Mouse (Mus musculus) liver, embryonic 16.5 days (tissue): Measurements from ENCODE around the gene Pqbp1. TPM values are rescaled to one million over a fixed set of nuclear protein-coding genes. Genes with fewer than 3 reads are reported as not detected.
"Not testable (repeated sequence)": the region's sequence is repeated elsewhere in the genome, so short reads cannot be mapped to it uniquely, and the experiment has no call there.

Experiments used
- ATAC-seq: fragments of 200-750 bp; cut with Nextera tagmentation; 2 replicates; pipeline ENCODE4 v1.8.0; 2017; ENCODE audit warnings: low read depth, mild to moderate bottlenecking, moderate number of reproducible peaks, moderate library complexity
- H3K27ac ChIP-seq: fragments of 300-500 bp; sonication (generic); 2 replicates; pipeline ENCODE4 v1.5.1; 2014; ENCODE audit warnings: mild to moderate bottlenecking, low read length
- H3K27me3 ChIP-seq: fragments of 300-500 bp; sonication (generic); 2 replicates; pipeline ENCODE4 v1.6.1; 2014; ENCODE audit warnings: low read depth, low read length, mixed read lengths; ENCODE audit not compliant: control insufficient read depth, insufficient read depth
- H3K36me3 ChIP-seq: fragments of 300-500 bp; sonication (generic); 2 replicates; pipeline ENCODE4 v1.6.1; 2014; ENCODE audit warnings: mild to moderate bottlenecking; ENCODE audit not compliant: control insufficient read depth, insufficient read depth
- H3K4me1 ChIP-seq: fragments of 300-500 bp; sonication (generic); 2 replicates; pipeline ENCODE4 v1.6.1; 2014; ENCODE audit warnings: low read depth, low read length, mixed read lengths; ENCODE audit not compliant: control insufficient read depth
- H3K4me2 ChIP-seq: fragments of 300-500 bp; sonication (generic); 2 replicates; pipeline ENCODE4 v1.6.1; 2014; ENCODE audit warnings: low read depth, low read length, mixed read lengths
- H3K4me3 ChIP-seq: fragments of 300-500 bp; sonication (generic); 2 replicates; pipeline ENCODE4 v1.5.1; 2014; ENCODE audit warnings: low read depth, mild to moderate bottlenecking, low read length
- H3K9ac ChIP-seq: fragments of 300-500 bp; sonication (generic); 2 replicates; pipeline ENCODE4 v1.6.1; 2014; ENCODE audit warnings: low read depth, low read length
- H3K9me3 ChIP-seq: fragments of 300-500 bp; sonication (generic); replicated peaks from 2 replicates; pipeline ENCODE4 v1.6.1; 2016; ENCODE audit warnings: low read length; ENCODE audit not compliant: control insufficient read depth
- WGBS: fragments of 180-500 bp; shearing (Covaris S2); extraction: QIAGEN DNeasy Blood & Tissue Kit; methylation state at CpG from one replicate; pipeline ENCODE4 v1.1.7; 2014; ENCODE audit not compliant: insufficient replicate concordance; 5-methylcytosine and 5-hydroxymethylcytosine counted together
- polyA plus RNA-seq: library from polyadenylated mRNA; unstranded; fragments of >200 nt; fragmentation: Nextera tagmentation; extraction: Ambion mirVana; gene quantifications from 2 replicates; pipeline ENCODE4 v1.2.1, GENCODE M21; 2015

The Pqbp1 gene
- polyA plus RNA-seq, 1 experiment from 2014 or later, result 38.6 TPM

GRCm38 (mm10) chrX:7926266-7926665 lies 27.2 kb upstream of the Pqbp1 start:
- peaks cover 70% of the 10 kb centered on the region for H3K27me3 ChIP-seq

GRCm38 (mm10) chrX:7922032-7922431 lies 23.0 kb upstream of the Pqbp1 start:
- no peak overlapping the region for H3K9ac ChIP-seq
- 17% methylated on average over 47 of the region's 48 CpGs for WGBS
- H3K27ac ChIP-seq, result no peak overlapping the region
- no peaks in the 10 kb centered on the region; the same call in 1 of the 2 replicates for H3K4me1 ChIP-seq
- no peak for ATAC-seq
- peak overlapping the region; percentile 9; the same call in 1 of the 2 replicates for H3K4me2 ChIP-seq
- H3K4me3 ChIP-seq, result no peak overlapping the region
- H3K27me3 ChIP-seq, result peaks cover 76% of the 10 kb centered on the region
- no peaks in the 10 kb centered on the region for H3K9me3 ChIP-seq
- no peaks in the 10 kb centered on the region for H3K36me3 ChIP-seq

More at GRCm38 (mm10) chrX:7926266-7926665, 27.2 kb upstream of the Pqbp1 start:
- Histone ChIP-seq H3K4me3 (no peak overlapping the region), H3K9ac (no peak overlapping the region), H3K27ac (no peak overlapping the region), H3K4me1 (no peaks in the 10 kb centered on the region; the same call in 1 of the 2 replicates), H3K4me2 (no peak overlapping the region), H3K36me3 (no peaks in the 10 kb centered on the region), H3K9me3 (no peaks in the 10 kb centered on the region)
- 55% methylated on average over 6 of the region's 6 CpGs for WGBS
- no peak for ATAC-seq

DNA sequence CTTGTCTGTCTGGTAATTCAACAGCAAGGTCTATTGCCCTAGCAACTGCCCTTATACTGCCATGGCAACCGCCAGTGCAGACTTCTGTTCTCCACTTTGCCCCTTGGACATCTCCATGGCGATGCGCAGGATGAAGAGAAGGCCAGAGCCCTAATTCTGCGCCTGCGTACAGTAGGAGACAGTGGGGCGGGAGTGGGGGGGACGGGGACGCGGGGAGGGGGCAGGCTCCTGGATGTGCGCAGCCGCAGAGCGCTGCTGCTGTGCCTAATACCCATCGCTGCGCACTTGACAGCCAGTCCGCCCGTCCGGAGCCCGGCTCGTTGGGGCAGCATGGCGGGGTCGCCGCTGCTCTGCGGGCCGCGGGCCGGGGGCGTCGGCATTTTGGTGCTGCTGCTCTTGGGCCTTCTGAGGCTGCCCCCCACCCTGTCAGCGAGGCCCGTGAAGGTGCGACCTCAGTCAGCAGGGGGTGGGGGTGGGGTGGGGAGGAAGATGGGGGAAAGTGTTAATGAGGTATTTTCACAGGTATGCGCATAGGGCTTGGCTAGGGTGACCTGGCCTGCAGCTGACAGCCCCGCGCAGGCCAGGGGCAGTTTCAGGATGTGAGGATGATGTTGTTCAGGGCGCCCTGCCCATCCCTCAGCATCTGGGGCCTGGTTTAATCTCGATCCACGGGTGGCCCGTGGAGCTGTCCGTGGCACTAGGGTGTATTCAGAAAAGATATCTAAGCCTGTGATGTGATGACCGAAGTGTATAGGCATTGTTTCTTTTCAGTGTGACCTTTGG lies 20.7 kb upstream of the Pqbp1 start, which contains the start of gene Pcsk1n:
Gene Pcsk1n (plus strand): TSS at position 222 of the 783 bp plus-strand sequence.
- H3K27ac ChIP-seq, result no peak within 1 kb of the TSS
- no peaks in the 10 kb centered on the region for H3K9me3 ChIP-seq
- peaks cover 61% of the 10 kb centered on the region for H3K27me3 ChIP-seq
- 17% methylated on average over 38 of the region's 40 CpGs for WGBS
- no peak within 1 kb of the TSS for H3K4me2 ChIP-seq
- H3K4me3 ChIP-seq, result no peak within 1 kb of the TSS
- no peak for ATAC-seq
- H3K4me1 ChIP-seq, result no peaks in the 10 kb centered on the region; the same call in 1 of the 2 replicates
- no peaks in the 10 kb centered on the region for H3K36me3 ChIP-seq
- H3K9ac ChIP-seq, result no peak within 1 kb of the TSS

GRCm38 (mm10) chrX:7917960-7918359 lies 18.9 kb upstream of the Pqbp1 start:
- H3K4me2 ChIP-seq, H3K9ac ChIP-seq, H3K9me3 ChIP-seq, H3K4me1 ChIP-seq, H3K36me3 ChIP-seq, ATAC-seq, H3K27ac ChIP-seq, H3K4me3 ChIP-seq: not testable (repeated sequence)
- WGBS, result 52% methylated on average over 6 of the region's 6 CpGs
- peaks cover 42% of the 10 kb centered on the region for H3K27me3 ChIP-seq

DNA sequence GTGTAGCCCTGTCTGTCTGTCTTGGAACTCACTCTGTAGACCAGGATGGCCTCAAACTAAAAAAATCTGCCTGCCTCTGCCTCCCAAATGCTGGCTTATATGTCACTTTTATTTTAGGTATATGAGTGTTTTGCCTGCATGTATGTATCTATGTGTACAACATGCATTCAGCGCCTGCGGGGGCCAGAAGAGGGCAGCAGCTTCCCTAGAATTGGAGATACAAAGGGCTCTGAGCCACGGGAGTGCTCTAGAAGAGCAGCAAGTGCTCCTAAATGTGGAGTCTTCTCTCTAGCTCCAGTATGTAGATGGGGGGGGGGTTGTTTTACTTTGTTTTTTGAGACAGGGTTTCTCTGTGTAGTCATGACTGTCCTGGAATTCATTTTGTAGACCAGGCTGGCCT lies 16.6 kb upstream of the Pqbp1 start:
- not testable (repeated sequence) for H3K27ac ChIP-seq, H3K4me3 ChIP-seq, H3K36me3 ChIP-seq, H3K4me2 ChIP-seq, H3K9ac ChIP-seq, H3K9me3 ChIP-seq, ATAC-seq, H3K4me1 ChIP-seq
- WGBS, result 18% methylated on average over 3 of the region's 3 CpGs
- peaks cover 19% of the 10 kb centered on the region for H3K27me3 ChIP-seq

DNA sequence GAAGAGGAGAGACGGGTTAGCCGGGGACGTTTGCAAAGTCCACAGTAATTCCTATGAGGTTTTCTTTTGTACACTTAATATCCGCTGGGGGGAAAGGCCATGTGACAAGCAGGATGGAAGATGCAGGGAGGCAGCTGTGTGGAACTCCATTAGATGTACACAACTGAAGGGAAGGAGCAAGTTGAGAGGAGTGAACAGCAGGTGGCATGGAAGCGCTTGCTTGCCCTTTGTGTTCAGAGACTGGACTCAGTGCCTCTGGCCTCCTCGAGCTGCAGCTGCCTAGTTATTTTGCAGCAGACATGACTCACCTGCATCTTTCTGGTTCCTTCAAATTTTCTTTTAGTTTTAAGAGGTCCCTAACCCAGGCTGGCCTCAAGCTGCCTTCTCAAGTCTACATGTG lies 11.4 kb upstream of the Pqbp1 start:
- no peak for ATAC-seq
- no peaks in the 10 kb centered on the region for H3K36me3 ChIP-seq
- no peaks in the 10 kb centered on the region for H3K4me1 ChIP-seq
- H3K27me3 ChIP-seq, result no peaks in the 10 kb centered on the region
- H3K9ac ChIP-seq, result no peak overlapping the region
- no peaks in the 10 kb centered on the region for H3K9me3 ChIP-seq
- no peak overlapping the region for H3K27ac ChIP-seq
- H3K4me3 ChIP-seq, result no peak overlapping the region
- no peak overlapping the region for H3K4me2 ChIP-seq
- WGBS, result 49% methylated on average over 6 of the region's 6 CpGs

GRCm38 (mm10) chrX:7909242-7909641 lies 10.2 kb upstream of the Pqbp1 start, which contains the start of gene Gm10490:
TSS of gene Gm10490 (plus strand) at chrX:7909542.
- not testable (repeated sequence) for ATAC-seq, H3K4me1 ChIP-seq, H3K9ac ChIP-seq, H3K27me3 ChIP-seq, H3K36me3 ChIP-seq, H3K9me3 ChIP-seq, H3K4me2 ChIP-seq, H3K4me3 ChIP-seq, H3K27ac ChIP-seq
- WGBS, result 71% methylated on average over 4 of the region's 4 CpGs

GRCm38 (mm10) chrX:7907735-7908134 lies 8.7 kb upstream of the Pqbp1 start, which contains the start of gene Gm10491:
TSS of gene Gm10491 (minus strand) at chrX:7907835.
- no peaks in the 10 kb centered on the region for H3K4me1 ChIP-seq
- H3K4me2 ChIP-seq, result no peak within 1 kb of the TSS
- no peaks in the 10 kb centered on the region for H3K27me3 ChIP-seq
- no peak within 1 kb of the TSS for H3K4me3 ChIP-seq
- WGBS, result 57% methylated on average over 5 of the region's 5 CpGs
- no peak for ATAC-seq
- no peak within 1 kb of the TSS for H3K9ac ChIP-seq
- no peaks in the 10 kb centered on the region for H3K36me3 ChIP-seq
- no peak within 1 kb of the TSS for H3K27ac ChIP-seq
- H3K9me3 ChIP-seq, result no peaks in the 10 kb centered on the region

GRCm38 (mm10) chrX:7904441-7904840 lies 5.4 kb upstream of the Pqbp1 start:
- no peak overlapping the region for H3K4me2 ChIP-seq
- H3K9ac ChIP-seq, result no peak overlapping the region
- WGBS, result 71% methylated on average over 5 of the region's 5 CpGs
- H3K27ac ChIP-seq, result no peak overlapping the region
- ATAC-seq, result no peak
- H3K36me3 ChIP-seq, result no peaks in the 10 kb centered on the region
- no peaks in the 10 kb centered on the region for H3K9me3 ChIP-seq
- no peaks in the 10 kb centered on the region; the same call in 1 of the 2 replicates for H3K4me1 ChIP-seq
- no peak overlapping the region for H3K4me3 ChIP-seq
- no peaks in the 10 kb centered on the region for H3K27me3 ChIP-seq
